Mouse (Mus musculus): ENCODE data around the gene Txnrd1. TPM values are rescaled to one million over a fixed set of nuclear protein-coding genes. Genes with fewer than 3 reads are reported as not detected.

Gene Txnrd1
- 12.1 and 20.9 TPM in 2 replicates for total RNA-seq (2015; ENCODE audit: low replicate concordance)
- total RNA-seq (2017; ENCODE audit: low replicate concordance), result 18.0 and 25.3 TPM in 2 replicates

DNA sequence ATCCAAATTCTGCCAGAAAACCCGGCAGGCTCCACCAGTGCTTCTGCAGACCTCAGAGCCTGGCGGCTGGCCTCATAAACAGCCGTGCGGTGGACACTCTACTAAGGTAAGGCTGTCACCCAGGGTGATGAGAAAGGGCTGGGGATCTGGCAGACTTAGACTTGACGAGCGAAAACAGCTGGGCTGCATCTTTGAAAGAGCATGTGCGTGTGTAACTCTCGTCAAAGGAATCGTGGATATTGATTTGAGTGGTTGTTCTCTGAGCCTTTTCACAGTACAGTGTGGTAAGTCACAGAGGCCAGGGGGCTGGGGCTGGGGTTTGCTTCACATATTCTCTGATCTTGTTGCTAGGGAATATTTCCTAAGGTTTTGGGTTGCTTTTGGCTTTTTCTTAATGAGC is at the start of gene Txnrd1:
TSS of gene Txnrd1 (plus strand) at position 26 of the 400 bp plus-strand sequence.
- ATAC-seq (replicated peaks; ENCODE audit: low FRiP score, poor library complexity, severe bottlenecking), result no peak

DNA sequence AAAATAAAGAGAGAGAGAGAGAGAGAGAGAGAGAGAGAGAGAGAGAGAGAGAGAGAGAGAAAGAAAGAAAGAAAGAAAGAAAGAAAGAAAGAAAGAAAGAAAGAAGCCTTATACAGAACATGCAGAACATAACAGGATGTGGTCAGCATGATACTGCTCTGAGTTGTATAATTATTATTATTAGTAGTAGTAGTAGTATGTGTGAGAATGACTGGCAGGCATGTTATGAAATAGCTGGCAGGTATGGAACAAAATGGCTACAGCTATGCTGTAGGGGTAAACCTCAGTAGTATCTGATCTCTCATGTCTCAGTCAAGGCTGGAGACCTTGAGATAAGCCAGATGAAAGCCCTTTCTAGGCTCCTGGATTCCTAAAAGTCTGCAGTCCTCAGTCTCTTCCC is 44.6 kb upstream of the Txnrd1 start:
- no peak for ATAC-seq (replicated peaks; ENCODE audit: low FRiP score, poor library complexity, severe bottlenecking)

DNA sequence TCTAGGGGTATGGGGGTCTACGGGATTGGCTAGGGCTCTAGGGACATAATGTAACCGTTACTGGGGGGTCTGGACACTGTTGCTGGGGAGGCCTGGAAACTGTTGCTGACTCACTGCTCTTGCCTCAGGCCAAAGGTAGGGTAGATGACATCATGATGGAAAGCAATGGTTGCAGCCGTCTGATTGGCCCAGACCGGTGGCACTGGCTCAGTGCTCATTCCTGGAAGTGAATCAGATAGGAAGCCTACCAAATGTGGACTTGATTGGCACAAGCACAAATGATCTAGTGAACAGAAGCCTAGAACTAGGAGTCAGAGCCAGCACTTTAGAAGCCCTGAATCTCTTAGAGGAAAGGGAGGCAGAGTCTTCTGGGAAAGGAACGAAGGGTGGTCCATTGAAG is 43.2 kb upstream of the Txnrd1 start:
- ATAC-seq (replicated peaks; ENCODE audit: low FRiP score, poor library complexity, severe bottlenecking), result no peak

DNA sequence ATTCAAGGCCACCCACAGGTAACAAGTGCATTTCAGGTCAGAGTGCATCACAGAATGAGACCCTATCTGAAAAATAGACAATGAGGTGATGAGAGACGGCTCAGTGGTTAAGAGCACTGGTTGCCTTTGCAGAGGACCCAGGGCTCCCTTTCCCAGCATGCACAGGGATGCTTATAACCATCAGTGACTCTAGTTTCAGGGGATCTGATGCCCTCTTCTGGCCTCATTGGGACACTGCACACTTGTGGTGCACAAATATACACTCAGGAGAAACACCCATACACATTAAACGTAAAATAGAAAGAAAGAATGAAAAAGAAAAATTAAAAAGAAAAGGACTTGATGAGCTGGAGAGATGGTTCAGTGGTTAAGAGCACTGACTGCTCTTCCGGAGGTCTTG is 42.0 kb upstream of the Txnrd1 start:
- no peak for ATAC-seq (replicated peaks; ENCODE audit: low FRiP score, poor library complexity, severe bottlenecking)

DNA sequence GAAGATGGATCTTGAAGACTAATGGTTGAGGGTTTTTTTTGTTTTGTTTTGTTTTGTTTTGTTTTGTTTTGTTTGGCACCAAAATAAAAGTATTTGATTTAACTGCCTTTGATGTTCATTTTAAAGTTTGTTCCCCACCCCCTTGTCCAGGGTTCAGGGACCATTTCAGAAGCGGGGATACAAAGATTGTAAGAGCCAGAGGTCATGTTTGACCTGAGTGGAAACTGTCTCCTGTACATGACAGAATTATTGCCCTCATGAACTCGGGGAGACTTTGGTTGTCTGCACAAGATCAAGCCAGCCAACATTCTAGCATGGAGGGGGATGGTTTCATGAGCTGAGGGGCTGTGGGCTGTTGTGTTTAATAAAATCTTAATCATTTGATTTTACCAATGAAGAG is 41.4 kb upstream of the Txnrd1 start:
- ATAC-seq (replicated peaks; ENCODE audit: low FRiP score, poor library complexity, severe bottlenecking), result no peak

DNA sequence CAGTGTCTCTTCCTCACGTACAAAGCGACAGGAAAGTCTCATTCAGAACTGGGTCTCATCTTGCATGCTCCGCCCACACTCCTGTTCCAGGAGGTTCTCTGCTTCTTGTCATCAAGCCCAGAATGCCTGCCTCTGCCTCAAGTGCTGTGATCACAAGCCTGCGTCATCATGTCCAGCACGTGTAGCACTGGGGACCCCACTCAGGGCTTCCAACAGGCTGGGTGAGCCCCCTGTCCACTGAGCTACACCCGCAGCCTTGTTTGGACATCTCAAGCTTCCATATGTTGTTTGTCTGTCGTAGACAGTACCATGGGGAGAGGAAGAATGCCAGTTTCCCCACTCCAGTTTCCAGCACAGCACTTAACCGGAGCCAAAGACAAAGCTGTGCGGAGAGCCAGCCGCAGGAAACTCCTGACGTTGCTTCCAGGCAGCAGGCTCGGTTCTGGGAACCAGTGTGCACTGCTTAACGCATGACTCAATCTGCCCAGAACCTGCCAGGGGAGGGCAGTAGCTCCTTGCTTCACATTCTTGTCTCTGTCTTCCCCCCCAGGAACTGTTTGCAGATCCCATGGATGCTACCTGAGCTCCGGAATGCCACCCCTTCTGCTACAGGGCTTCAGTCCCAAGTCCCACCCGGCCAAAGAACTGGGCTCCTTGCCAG is 38.5 kb upstream of the Txnrd1 start:
- no peak for ATAC-seq (replicated peaks; ENCODE audit: low FRiP score, poor library complexity, severe bottlenecking)

DNA sequence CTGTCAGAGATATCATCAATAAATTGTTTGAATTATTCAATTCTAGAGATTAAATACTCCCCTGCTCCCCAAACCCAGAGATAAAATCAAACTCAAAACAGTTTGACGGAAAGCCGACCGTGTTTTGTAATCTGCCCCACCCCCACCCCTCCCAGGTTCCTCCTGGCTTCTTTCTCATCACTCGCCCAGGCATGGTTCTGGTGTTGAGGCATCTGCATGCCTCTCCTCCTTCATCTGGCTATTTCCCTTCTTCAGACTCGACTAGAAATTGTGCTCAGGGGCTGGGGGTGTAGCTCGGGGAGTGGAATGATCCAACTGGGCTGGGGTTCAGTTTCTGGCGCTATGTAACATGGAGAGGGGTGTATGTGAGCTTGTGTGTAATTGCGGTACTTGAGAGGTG is 38.0 kb upstream of the Txnrd1 start:
- no peak for ATAC-seq (replicated peaks; ENCODE audit: low FRiP score, poor library complexity, severe bottlenecking)

DNA sequence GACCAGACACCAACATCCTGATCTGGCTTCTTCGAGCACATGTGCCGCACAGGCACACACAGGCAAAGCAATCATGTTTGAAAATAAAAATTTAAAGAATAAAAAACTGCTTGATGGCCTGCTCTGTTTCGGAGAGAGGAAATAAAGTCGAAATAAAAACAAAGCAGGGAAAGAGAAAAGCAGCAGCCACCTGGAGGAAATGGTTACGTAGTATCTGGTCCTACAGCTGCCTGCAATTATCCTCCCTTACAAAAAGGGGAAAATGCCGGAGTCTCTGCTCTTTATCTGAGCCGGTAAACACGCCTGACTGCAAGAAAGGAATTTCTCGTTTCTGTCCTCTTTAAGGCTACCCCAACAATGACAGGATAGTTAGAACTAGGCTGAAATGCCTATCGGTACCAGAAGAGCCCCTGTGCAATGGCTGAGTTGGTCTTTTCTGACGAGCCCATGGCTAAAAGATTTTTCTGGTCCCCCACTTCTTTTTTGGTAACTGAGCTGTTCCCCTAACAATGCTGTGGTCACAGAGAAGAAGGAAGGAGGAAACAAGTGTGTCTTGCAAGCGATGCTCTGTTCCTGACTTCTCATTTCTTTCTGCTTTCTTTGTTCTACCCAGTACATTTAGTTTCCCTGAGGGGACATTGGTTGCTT is 37.2 kb upstream of the Txnrd1 start:
- no peak for ATAC-seq (replicated peaks; ENCODE audit: low FRiP score, poor library complexity, severe bottlenecking)

DNA sequence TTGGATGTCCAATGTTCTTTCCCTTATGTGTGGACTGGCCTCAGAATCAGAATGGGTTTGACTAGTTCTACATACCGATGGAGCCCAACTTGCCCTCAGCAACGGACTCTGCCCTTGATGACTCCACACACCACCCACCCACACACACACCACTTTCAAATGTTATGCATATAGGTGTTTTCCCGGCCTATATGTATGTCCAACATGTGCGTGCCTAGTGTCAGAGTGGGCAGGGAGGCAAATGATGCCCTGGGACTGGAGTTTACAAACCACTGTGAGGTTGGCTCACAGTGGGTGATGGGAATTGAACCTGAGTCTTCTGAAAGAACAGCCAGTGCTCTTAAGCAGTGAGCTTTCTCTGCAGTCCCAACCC is 36.6 kb upstream of the Txnrd1 start:
- ATAC-seq (replicated peaks; ENCODE audit: low FRiP score, poor library complexity, severe bottlenecking), result no peak

DNA sequence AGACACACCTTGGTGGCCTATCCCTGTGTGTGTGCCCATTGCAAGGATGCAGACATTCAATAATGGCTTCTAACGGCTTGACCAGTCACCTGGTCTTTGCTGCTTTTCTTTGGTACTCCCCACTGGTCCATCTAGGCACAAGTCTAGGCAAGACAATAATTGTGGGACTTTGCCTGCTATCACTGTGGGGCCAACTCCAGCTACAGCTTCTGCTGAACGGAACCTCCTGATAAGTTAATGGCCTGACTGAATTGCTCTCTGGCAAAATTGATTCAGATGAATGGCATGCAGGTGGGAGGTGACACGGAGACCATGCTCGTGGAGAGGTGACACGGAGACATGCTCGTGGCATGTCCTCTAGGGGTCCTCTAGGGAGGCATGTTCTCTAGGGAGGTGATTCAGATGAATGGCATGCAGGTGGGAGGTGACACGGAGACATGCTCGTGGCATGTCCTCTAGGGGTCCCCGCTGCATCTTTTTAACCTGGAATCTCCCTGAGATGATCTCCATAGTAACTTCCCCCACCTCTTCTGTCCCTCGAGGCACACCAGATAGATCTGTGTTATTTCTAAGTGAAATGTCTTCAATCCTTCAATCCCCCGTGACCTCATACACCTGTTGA is 35.3 kb upstream of the Txnrd1 start:
- no peak for ATAC-seq (replicated peaks; ENCODE audit: low FRiP score, poor library complexity, severe bottlenecking)

DNA sequence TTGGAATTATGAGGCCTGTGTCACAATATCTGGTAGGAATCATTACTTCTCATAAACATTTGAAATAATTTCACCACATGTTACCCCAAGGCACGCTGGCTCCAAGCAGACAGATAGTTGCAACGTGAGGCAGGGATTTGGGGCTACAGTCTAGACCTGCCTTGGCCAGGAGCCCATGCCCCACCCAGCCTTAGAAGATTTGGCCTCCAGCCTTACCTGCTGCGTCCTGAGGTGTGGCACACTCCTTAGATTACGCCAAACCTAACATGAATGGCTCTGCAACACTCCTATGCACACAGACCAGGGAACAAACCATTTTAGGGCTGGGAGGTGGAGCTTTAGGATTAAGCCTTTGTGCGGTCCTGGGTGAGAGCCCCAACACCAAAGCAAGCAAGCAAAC is 33.7 kb upstream of the Txnrd1 start:
- ATAC-seq (replicated peaks; ENCODE audit: low FRiP score, poor library complexity, severe bottlenecking), result no peak

DNA sequence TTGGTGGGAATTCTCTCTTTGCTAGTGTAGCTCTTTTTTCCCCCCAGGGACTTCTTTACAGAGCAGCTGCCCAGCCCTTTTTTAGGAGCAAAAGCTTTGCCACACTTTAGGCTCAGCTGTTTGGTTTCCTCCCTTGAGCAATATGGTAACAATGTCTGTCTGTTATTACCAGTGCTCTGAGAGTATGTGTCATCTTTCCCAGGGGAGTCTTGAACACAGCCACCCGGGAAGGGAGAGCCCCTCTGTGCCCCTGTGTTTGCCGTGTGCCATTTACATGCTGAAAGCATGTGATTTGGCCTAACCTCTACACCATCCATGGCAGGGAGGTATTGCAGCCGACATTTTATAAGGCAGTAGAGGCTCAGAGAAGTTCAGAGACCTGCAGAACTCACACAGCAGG is 29.4 kb upstream of the Txnrd1 start:
- ATAC-seq (replicated peaks; ENCODE audit: low FRiP score, poor library complexity, severe bottlenecking), result no peak

DNA sequence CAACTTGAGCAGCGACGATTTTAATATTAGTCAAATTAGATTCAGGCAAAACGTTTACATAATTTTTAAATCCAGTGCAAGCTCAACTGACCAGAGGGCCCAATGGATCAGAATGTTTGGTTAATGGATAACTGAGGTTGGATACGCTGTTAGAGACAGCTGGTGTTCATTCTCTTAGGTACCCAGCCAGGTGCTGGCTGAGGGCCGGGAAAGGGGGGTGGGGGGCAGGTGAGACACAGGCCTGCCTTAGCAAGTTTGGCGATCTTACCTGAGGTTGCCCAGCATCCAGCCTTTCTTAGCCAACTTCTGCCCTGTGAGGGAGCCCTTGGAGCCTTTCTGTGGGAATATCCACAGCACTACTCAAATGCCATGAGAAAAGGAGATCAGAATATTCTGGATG is 28.6 kb upstream of the Txnrd1 start:
- ATAC-seq (replicated peaks; ENCODE audit: low FRiP score, poor library complexity, severe bottlenecking), result no peak

DNA sequence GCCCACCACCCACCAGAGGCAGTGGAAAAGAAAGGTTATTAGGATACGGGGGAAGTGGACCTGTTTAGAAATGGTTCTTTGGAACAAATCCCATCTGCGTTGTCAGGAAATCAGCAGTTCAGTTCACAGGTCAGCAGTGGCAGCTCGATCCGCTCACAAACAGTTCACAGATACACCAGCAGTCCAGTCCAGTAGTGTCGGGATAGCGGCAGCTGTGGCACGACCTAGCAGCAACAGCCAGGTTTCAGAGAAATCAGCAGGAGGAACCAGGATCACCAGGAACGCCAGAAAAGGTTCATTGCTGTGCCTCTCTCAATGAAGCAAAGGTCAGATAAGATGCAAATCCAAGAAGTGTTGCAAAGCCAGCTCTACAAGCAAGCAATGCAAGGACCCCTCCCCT is 27.3 kb upstream of the Txnrd1 start:
- no peak for ATAC-seq (replicated peaks; ENCODE audit: low FRiP score, poor library complexity, severe bottlenecking)

DNA sequence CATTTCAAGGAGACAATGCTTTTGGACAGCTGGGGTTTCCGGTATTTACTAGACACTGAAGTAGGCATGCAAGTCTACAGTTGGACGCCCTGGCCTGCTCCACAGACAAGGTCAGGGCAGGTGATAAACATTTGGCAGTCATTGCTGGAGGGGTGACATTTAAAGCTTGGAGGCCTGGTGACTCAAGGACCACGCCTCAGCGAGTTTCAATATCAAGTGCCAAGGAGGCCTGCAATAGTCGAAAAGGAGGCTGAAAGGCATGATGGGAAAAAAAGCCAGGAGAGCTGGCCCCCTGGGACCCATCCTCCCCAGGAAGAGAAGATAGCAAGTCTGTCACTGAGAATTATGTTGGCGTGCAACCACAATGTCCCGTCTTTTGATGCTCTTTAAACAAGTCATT is 26.5 kb upstream of the Txnrd1 start:
- no peak for ATAC-seq (replicated peaks; ENCODE audit: low FRiP score, poor library complexity, severe bottlenecking)

DNA sequence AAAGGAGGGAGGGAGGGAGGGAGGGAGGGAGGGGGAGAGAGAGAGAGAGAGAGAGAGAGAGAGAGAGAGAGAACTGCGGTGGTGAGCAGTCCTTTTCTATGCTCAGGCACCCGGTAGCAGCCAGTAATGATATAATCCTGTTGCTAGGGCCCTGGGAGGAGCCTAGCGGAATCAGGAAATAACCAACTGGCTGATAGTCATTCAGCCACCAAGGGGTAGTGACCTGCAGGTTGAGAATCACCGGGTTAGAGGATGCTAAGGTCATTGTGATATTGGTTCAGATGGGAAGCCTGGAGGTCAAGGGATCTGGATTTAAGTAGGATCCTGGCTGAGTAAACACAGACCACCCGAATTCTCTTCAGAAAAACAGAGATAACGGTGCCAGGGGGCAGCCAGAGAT is 25.6 kb upstream of the Txnrd1 start:
- ATAC-seq (replicated peaks; ENCODE audit: low FRiP score, poor library complexity, severe bottlenecking), result no peak

DNA sequence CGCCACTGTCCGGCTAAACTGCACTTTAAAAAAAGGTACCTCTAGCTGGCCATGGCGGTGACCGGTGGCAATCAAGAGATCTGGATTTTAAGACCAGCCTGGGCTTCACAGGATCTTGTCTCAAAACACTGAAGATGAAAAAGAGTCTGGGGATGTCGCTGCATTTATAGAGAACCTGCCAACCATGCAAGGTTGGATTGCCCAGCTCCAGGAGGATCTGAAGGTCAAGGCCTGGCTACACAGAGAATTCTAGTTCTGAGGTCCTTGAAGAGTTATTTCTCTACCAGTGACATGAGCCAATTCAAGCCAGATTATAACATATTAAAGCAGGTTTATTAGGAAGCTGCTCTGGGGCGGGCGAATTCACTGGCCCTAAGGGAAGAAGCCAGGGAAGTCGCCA is 24.9 kb upstream of the Txnrd1 start:
- no peak for ATAC-seq (replicated peaks; ENCODE audit: low FRiP score, poor library complexity, severe bottlenecking)

DNA sequence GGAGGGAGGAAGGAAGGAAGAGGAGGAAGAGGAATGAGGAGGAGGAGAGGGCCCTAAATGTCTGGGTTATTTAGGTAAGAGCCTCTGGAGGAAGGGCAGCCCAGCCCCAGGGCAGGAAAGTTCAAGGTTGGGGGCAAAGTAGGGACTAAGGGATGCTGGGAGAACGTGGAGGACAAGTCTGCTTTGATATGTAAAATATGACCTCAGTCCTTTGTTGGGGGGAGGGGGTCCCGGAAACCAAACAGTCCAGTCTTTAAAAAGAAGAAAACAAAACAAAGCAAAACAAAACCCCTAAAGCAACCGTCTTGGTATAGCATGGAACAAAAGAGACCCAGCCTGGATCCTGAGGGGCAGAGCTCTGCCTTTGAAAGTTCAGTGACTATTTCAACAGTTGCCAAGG is 24.4 kb upstream of the Txnrd1 start:
- no peak for ATAC-seq (replicated peaks; ENCODE audit: low FRiP score, poor library complexity, severe bottlenecking)

DNA sequence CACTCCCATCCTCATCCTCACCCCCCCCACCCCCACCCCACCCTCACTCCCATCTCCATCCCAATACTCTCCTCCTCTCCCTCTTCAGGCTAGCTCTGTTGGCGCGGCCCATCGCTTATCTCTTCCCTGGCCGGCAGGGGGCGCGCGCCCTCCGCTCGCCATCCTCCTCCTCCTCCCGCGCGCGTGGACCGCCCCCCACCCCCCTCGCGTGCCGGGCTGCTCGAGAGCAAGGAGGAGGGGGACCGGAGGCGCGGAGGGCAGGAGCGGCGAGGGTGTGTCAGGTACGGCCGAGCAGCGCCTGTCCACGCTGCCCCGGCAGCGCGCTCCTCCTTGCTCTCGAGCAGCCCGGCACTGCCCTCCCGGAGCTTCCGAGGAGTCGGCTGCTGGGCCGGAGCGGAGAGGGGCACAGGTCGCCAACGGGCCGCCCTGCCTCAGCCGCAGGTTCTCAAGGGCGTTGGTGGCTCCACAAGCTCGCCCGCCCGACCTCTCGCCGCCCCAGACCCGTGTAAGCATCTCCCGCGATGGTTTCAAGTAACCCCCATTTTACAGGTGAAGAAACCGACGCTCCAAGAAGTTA is 21.8 kb upstream of the Txnrd1 start:
- ATAC-seq (replicated peaks; ENCODE audit: low FRiP score, poor library complexity, severe bottlenecking), result peak; percentile 74; the same call in 1 of the 2 replicates

DNA sequence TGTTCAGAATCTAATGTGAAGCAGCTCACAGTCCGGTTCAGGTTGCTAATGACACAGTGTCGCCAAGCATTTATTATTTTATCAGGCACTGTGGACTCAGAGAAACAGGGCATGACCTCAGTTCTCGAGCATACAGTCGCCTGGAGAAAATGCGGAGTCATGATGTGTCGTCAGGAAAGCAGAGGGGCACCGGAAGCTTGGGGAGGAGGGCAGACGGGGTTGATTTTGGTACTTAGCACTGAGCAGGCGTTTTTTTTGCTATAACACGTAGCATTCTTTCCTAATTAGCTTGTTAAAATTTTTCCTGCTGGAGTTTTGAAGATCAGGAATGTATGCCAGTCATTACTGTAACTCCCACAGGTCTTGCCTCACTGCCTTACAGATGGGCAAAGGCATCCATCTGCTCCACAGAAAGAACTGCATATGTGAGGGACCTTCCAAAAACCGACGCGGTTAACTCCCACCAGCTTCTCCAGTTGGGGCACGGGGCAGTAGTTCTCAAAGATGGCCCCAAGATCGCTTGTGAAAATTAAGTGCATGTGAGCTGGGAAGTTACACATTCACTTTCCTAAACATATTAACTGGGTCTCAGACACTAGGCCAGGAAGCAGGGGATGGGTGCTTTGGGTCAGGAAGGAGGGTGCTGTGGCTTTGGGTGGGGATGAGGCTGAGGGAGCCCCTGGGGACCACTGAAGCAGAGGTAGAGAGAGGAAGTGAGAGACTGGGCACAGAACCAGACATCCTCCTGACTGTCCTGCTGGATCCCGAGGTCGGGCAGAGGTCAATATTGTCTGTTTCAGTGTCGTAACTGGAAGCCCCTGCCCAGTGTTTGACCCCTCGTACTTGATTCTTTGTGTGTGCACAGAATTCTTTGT is 19.4 kb upstream of the Txnrd1 start:
- peak; percentile 43; the same call in 1 of the 2 replicates for ATAC-seq (replicated peaks; ENCODE audit: low FRiP score, poor library complexity, severe bottlenecking)
